Mouse (Mus musculus) neural tube, embryonic 13.5 days (tissue): ENCODE measurements at regions not wholly inside any gene's neighbourhood (a gene's known extent, or its start where the extent isn't known, plus 50 kb on each side); places are given as distances from the start of the nearest gene placed in this dataset.
"Not testable (repeated sequence)": the region's sequence is repeated elsewhere in the genome, so short reads cannot be mapped to it uniquely, and the experiment has no call there.

Experiments
- ATAC-seq: fragments of 200-750 bp; cut with Nextera tagmentation; 2 replicates; pipeline ENCODE4 v1.8.0; 2017; ENCODE audit warnings: low read depth, mild to moderate bottlenecking, moderate TSS enrichment, moderate library complexity
- H3K27ac ChIP-seq: fragments of 300-500 bp; sonication (generic); replicated peaks from 2 replicates; pipeline ENCODE4 v1.5.1; 2015; ENCODE audit warnings: moderate library complexity, mild to moderate bottlenecking, inconsistent platforms
- H3K27me3 ChIP-seq: fragments of 300-500 bp; sonication (generic); 2 replicates; pipeline ENCODE4 v1.6.1; 2015; ENCODE audit warnings: mild to moderate bottlenecking, inconsistent platforms
- H3K36me3 ChIP-seq: fragments of 300-500 bp; sonication (generic); 2 replicates; pipeline ENCODE4 v1.6.1; 2015; ENCODE audit warnings: mild to moderate bottlenecking, inconsistent platforms
- H3K4me1 ChIP-seq: fragments of 300-500 bp; sonication (generic); replicated peaks from 2 replicates; pipeline ENCODE4 v1.6.1; 2015; ENCODE audit warnings: inconsistent platforms
- H3K4me2 ChIP-seq: fragments of 300-500 bp; sonication (generic); 2 replicates; pipeline ENCODE4 v1.6.1; 2015; ENCODE audit warnings: inconsistent platforms, mild to moderate bottlenecking, moderate library complexity
- H3K4me3 ChIP-seq: fragments of 300-500 bp; sonication (generic); 2 replicates; pipeline ENCODE4 v1.5.1; 2015; ENCODE audit warnings: mild to moderate bottlenecking, inconsistent platforms
- H3K9ac ChIP-seq: fragments of 300-500 bp; sonication (generic); 2 replicates; pipeline ENCODE4 v1.6.1; 2015; ENCODE audit warnings: moderate library complexity, mild to moderate bottlenecking, inconsistent platforms
- H3K9me3 ChIP-seq: fragments of 300-500 bp; sonication (generic); 2 replicates; pipeline ENCODE4 v1.6.1; 2016; ENCODE audit warnings: inconsistent platforms
- WGBS: fragments of 180-500 bp; shearing (Covaris S2); methylation state at CpG from one replicate; pipeline ENCODE4 v1.1.7; 2015; 5-methylcytosine and 5-hydroxymethylcytosine counted together

GRCm38 (mm10) chr17:13583475-13584233 lies 176.7 kb upstream of the Afdn start:
- Histone ChIP-seq H3K4me3 (no peak overlapping the region), H3K9ac (no peak overlapping the region), H3K27me3 (no peaks in the 10 kb centered on the region), H3K4me1 (peaks cover 11% of the 10 kb centered on the region; the same call in 1 of the 2 replicates), H3K27ac (peak overlapping the region; percentile 23; the same call in 1 of the 2 replicates), H3K9me3 (no peaks in the 10 kb centered on the region), H3K36me3 (no peaks in the 10 kb centered on the region), H3K4me2 (no peak overlapping the region)
- 43% methylated on average over 9 of the region's 9 CpGs for WGBS
- peak; percentile 84 for ATAC-seq

DNA sequence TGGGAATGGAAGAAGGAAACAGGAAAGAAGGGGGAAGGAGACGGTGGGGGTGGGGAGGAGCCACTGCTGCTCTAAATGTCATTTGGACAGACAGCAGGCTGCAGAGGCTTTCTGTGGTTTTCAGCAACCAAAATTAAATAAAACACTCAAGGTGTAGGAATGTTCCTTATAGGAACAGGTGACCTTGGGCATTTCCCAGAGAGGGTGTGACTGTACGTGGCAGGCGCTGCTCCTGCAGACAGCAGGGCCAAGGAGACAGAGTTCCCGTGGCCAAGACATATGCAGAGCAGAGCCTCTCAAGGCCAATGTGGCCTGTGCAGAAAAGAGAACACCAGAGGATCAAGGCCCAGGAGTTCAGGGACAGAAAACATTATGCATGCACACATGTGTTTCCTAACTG lies 175.9 kb upstream of the Afdn start:
- Histone ChIP-seq H3K27me3 (no peaks in the 10 kb centered on the region), H3K9ac (no peak overlapping the region), H3K4me2 (no peak overlapping the region), H3K4me1 (peaks cover 11% of the 10 kb centered on the region; the same call in 1 of the 2 replicates), H3K4me3 (no peak overlapping the region), H3K36me3 (no peaks in the 10 kb centered on the region), H3K27ac (0 out of 2 replicates have a peak overlapping the region, but pooled peaks have one; percentile 23), H3K9me3 (no peaks in the 10 kb centered on the region)
- WGBS: 84% methylated on average over 4 of the region's 4 CpGs
- ATAC-seq: no peak

- not testable (repeated sequence) for H3K27me3 ChIP-seq, H3K9ac ChIP-seq, H3K36me3 ChIP-seq, H3K4me2 ChIP-seq, H3K4me1 ChIP-seq, ATAC-seq, H3K27ac ChIP-seq, H3K9me3 ChIP-seq, H3K4me3 ChIP-seq
- 76% methylated on average over 1 of the region's 1 CpGs for WGBS
Observed at GRCm38 (mm10) chr17:13590240-13590837, 170.0 kb upstream of the Afdn start.
